Mouse (Mus musculus) frontal cortex, adult 2 months (tissue): ENCODE measurements around the gene Fndc10. TPM values are rescaled to one million over a fixed set of nuclear protein-coding genes. Genes with fewer than 3 reads are reported as not detected.
"Not testable (repeated sequence)": the region's sequence is repeated elsewhere in the genome, so short reads cannot be mapped to it uniquely, and the experiment has no call there.

Experiments
- DNase-seq, 2 experiments: peaks; one replicate each; pipeline ENCODE4 v3.0.0; 2022; ENCODE audit warnings: low spot score in 1 of 2; ENCODE audit errors: extremely low spot score in 1 of 2
- polyA plus RNA-seq: library from polyadenylated mRNA; depleted of rRNA; stranded (reverse); fragments of >200 nt; gene quantifications from 2 replicates; pipeline ENCODE4 v1.2.3, GENCODE M21; 2012; rRNA removed

The Fndc10 gene
- polyA plus RNA-seq, 1 experiment, result 52.0 TPM

- DNase-seq, result peak; percentile 84 to 87
Observed at GRCm38 (mm10) chr4:155734350-155734941, 40.3 kb downstream of the Fndc10 start, which contains the start of gene Tmem240. Gene Tmem240 (plus strand): TSS chr4:155734800.

GRCm38 (mm10) chr4:155734951-155735702, 41.0 kb downstream of the Fndc10 start:
- DNase-seq, result peak in 1 of 2 experiments; percentile 44

DNA sequence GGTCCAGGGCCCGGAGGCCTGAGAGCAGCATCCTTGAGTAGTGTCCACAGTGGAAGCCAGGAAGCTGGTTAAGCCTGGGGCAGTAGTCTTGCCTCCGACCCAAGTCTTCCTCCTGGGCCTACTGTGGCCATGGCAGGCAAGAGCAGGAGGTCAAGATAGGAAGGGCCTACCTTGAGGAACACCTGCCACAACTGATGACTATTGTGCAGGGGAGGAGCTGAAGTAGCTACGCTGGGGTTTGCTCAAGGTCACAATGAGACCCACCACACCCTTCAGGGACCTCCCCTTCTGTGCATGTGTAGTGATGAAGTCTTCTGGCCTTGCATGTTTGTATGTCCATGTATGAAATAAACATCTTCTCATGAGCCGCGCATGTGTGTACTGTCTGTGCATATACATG, 41.6 kb downstream of the Fndc10 start:
- DNase-seq, result no peak

DNA sequence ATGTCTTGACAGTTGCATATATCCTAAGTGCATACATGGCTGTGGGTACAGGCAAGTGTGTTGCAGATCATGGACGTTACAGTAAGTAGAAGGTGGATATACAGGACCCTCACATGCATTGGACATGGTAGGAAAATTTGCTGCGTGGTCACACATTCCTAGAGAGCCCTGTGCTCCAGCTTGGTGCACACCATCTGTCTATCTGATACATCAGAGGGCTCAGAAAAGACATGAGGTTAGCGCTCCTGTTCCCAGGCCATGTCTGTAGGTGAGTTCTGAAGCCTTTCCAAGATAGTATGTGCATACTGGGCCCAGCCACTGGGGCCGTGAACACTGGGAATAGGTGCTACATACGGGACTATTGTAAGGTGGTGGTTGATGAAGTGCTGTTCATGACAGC, 42.3 kb downstream of the Fndc10 start:
- DNase-seq, result no peak

DNA sequence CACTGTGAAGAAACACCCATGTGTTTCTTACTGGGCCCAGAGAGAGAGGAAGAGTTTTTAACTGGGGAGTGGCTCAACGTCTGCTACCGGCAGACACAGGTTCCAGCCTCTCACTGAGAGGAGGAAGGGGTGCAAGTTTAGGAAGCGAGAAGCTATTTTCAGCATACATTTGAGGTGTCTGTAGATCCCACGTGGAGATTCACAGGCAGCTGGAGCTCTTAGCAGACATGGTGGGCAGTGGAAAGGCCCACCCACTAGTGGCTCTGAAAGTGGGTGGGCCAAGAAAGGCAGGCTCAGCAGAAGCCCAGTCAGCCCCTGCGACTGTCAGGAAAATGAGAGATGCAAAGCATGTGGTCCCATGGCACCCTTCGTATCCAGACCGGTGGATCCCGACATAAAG, 44.1 kb downstream of the Fndc10 start:
- peak in 1 of 2 experiments; percentile 59 for DNase-seq

- DNase-seq, result no peak
Observed at GRCm38 (mm10) chr4:155739152-155739551, 45.0 kb downstream of the Fndc10 start.

DNA sequence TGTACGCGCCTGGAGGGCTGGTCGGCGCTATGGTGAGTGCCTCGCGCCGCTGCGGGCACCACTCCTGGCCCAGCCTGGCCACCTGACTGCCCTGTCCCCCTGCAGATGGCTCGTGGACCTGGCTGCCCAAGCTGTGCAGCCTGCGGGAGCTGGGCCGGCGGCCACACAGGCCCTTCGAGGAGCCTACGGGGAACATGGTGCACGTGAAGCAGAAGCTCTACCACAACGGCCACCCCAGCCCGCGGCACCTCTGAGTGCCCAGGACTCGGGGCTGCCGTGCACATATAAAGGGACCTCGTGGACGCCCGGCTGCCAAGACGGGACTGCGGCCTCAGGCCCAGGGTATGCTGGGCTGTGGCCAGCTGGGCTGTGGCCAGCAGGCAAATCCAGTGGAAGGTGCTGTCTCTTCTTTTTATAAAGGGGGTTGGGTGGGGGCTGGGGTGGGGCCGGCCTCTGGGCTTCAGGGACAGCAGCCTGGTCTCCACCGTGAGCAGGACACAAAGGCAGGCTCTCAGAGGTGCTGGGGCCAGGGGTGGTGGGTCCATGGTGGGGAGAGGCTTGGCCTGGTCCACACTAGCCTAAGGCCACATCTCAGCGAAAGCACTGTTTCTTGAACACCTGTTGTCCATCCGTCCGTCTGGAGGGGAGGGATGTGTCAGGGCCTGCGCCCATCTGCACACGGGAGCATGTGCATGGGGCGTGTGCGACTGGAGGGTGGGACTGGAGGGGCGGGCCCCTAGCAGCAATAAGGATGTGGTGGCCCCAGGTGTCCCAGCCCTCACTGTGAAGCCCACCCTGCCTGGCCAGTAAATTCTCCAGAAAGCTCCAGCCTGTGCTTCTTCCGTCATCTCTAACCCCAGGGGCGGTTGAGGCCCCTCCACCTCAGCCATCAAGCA, 45.8 kb downstream of the Fndc10 start:
- no peak for DNase-seq

DNA sequence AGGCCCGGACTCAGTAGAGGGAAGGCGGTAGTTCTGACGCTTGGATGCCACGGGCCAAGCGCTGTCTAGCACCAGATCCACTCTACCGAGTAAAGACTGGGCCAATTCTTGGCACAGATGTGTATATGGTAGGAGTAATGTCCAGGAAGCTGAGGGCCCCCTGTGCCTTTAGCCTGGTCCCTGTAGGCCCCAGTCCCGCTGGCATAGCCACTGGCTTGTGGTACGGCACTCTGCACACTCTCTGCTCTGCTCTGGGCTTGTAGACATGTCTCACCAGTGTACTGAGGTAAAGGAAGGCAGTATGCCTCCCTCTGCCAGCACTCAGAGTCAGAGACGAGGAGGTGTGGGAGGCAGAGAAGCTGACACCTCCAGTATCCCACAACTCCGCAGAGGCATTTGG, 46.5 kb downstream of the Fndc10 start:
- not testable (repeated sequence) for DNase-seq

GRCm38 (mm10) chr4:155742684-155743083, 48.5 kb downstream of the Fndc10 start:
- DNase-seq, result no peak

DNA sequence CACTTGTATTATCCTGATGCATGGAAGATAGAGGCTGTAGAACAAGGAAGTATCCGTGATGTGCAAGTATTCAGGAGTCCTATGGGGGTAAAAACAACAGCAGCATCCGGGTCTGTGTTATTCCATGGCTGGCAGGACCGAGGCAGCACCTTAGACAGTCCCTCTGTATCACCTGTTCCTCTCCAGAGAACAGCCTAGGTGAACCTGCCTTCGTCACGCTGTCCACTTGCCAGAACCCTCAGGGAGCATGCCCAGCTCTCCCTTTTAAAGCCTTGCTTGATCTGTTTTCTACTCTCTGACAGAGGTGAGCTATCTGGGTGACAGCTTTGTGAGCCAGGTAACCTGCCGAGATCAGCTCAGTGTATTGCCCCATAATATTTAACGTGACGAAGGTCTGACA, 50.3 kb downstream of the Fndc10 start:
- no peak for DNase-seq

DNA sequence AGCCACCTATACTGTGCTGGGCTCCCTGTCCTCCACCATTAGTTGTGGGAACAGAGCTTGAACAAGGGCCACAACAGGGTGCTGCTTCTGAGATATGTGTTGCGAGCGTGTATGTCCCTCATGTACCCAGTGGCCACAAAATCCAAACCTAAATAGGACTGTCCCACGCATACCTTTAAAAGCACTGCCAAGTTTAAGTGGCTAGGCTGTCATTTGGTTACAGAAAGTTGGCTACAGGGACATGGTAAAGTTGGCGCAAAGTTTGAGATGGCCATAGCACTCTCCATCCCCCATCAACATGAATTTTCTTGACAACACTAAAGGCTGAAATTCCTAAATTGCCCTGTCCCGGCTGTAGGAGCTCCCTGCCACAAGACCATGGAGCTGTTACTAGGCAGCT, 51.0 kb downstream of the Fndc10 start:
- no peak for DNase-seq

Other genes starting within 250 kb of the Fndc10 start
- gene Tmem52, start 225.2 kb upstream of the Fndc10 start, polyA plus RNA-seq, result 1.0 and 1.2 TPM in 2 replicates
- gene Gnb1, start 203.0 kb upstream of the Fndc10 start, polyA plus RNA-seq, result 693 and 705 TPM in 2 replicates
- 71.2 and 72.4 TPM in 2 replicates for gene Nadk, start 132.0 kb upstream of the Fndc10 start, polyA plus RNA-seq
- 19.6 and 20.6 TPM in 2 replicates for gene Slc35e2, start 92.9 kb upstream of the Fndc10 start, polyA plus RNA-seq
- gene Cdk11b, start 69.5 kb upstream of the Fndc10 start, polyA plus RNA-seq, result 60.7 and 65.4 TPM in 2 replicates
- not detected in 2 replicates for gene Gm10563, start 48.9 kb upstream of the Fndc10 start, polyA plus RNA-seq
- gene Mmp23, start 41.0 kb upstream of the Fndc10 start, polyA plus RNA-seq, result 4.6 TPM in 2 replicates
- 136 and 143 TPM in 2 replicates for gene Mib2, start 25.1 kb upstream of the Fndc10 start, polyA plus RNA-seq
- 134 and 142 TPM in 2 replicates for gene Ssu72, start 10.5 kb downstream of the Fndc10 start, polyA plus RNA-seq
- gene Tmem240, start 40.5 kb downstream of the Fndc10 start, polyA plus RNA-seq, result 62.9 and 63.6 TPM in 2 replicates
- 88.4 and 95.8 TPM in 2 replicates for gene Atad3a, start 66.8 kb downstream of the Fndc10 start, polyA plus RNA-seq
- 30.7 and 31.8 TPM in 2 replicates for gene Vwa1, start 80.4 kb downstream of the Fndc10 start, polyA plus RNA-seq
- 24.2 and 26.8 TPM in 2 replicates for gene Tmem88b, start 91.5 kb downstream of the Fndc10 start, polyA plus RNA-seq
- gene Ankrd65, start 96.1 kb downstream of the Fndc10 start, polyA plus RNA-seq, result not detected in 2 replicates
- gene Mrpl20, start 108.5 kb downstream of the Fndc10 start, polyA plus RNA-seq, result 101 and 116 TPM in 2 replicates
- gene Ccnl2, start 118.1 kb downstream of the Fndc10 start, polyA plus RNA-seq, result 127 and 144 TPM in 2 replicates
- 126 and 131 TPM in 2 replicates for gene Aurkaip1, start 136.9 kb downstream of the Fndc10 start, polyA plus RNA-seq
- gene Mxra8, start 145.3 kb downstream of the Fndc10 start, polyA plus RNA-seq, result 19.0 and 19.3 TPM in 2 replicates
- gene Dvl1, start 153.1 kb downstream of the Fndc10 start, polyA plus RNA-seq, result 129 and 134 TPM in 2 replicates
- gene Tas1r3, start 169.0 kb downstream of the Fndc10 start, polyA plus RNA-seq, result 0.36 and 0.38 TPM in 2 replicates
- 19.6 and 22.3 TPM in 2 replicates for gene Cptp, start 175.1 kb downstream of the Fndc10 start, polyA plus RNA-seq
- 36.9 and 41.1 TPM in 2 replicates for gene Ints11, start 175.2 kb downstream of the Fndc10 start, polyA plus RNA-seq
- 86.6 and 87.9 TPM in 2 replicates for gene Pusl1, start 197.4 kb downstream of the Fndc10 start, polyA plus RNA-seq
- gene Acap3, start 197.5 kb downstream of the Fndc10 start, polyA plus RNA-seq, result 101 and 109 TPM in 2 replicates
- gene Ube2j2, start 249.5 kb downstream of the Fndc10 start, polyA plus RNA-seq, result 69.5 and 70.8 TPM in 2 replicates